Mouse (Mus musculus): ENCODE results near the gene Tmtc1.
A peak's percentile ranks its signal among the peaks of the same experiment; 100 is the strongest.

Gene Tmtc1

GRCm38 (mm10) chr6:148443726-148444701 is at the start of gene Tmtc1:
TSS of gene Tmtc1 (minus strand) at chr6:148444389.
- peak; percentile 70 for DNase-seq

GRCm38 (mm10) chr6:148491849-148492248 is 47.7 kb upstream of the Tmtc1 start:
- no peak for DNase-seq

- no peak for DNase-seq
These were observed 42.6 kb upstream of the Tmtc1 start for GRCm38 (mm10) chr6:148486756-148487155.

GRCm38 (mm10) chr6:148481894-148482293 is 37.7 kb upstream of the Tmtc1 start:
- DNase-seq: no peak

GRCm38 (mm10) chr6:148479671-148480237 is 35.6 kb upstream of the Tmtc1 start:
- DNase-seq: no peak

GRCm38 (mm10) chr6:148478350-148478749 is 34.2 kb upstream of the Tmtc1 start:
- DNase-seq: no peak

- DNase-seq: no peak
These were observed 28.1 kb upstream of the Tmtc1 start for GRCm38 (mm10) chr6:148472289-148472688.

- peak; percentile 2 for DNase-seq
These were observed 23.8 kb upstream of the Tmtc1 start for GRCm38 (mm10) chr6:148467924-148468389.

GRCm38 (mm10) chr6:148467170-148467921 is 23.2 kb upstream of the Tmtc1 start:
- peak; percentile 5 for DNase-seq

- DNase-seq: no peak
These were observed 15.4 kb upstream of the Tmtc1 start for GRCm38 (mm10) chr6:148459636-148460035.

- no peak for DNase-seq
These were observed 11.3 kb upstream of the Tmtc1 start for GRCm38 (mm10) chr6:148455470-148455869.

GRCm38 (mm10) chr6:148454740-148455139 is 10.6 kb upstream of the Tmtc1 start:
- DNase-seq: no peak

- no peak for DNase-seq
These were observed 4.0 kb upstream of the Tmtc1 start for GRCm38 (mm10) chr6:148448151-148448550.

GRCm38 (mm10) chr6:148446113-148446512 is 1.9 kb upstream of the Tmtc1 start:
- no peak for DNase-seq

- no peak for DNase-seq
These were observed 607 bp upstream of the Tmtc1 start for GRCm38 (mm10) chr6:148444796-148445195.

- DNase-seq: no peak
These were observed 881 bp downstream of the Tmtc1 start for GRCm38 (mm10) chr6:148443291-148443725.

- DNase-seq: no peak
These were observed 1.4 kb downstream of the Tmtc1 start for GRCm38 (mm10) chr6:148442671-148443290.

GRCm38 (mm10) chr6:148441871-148442270 is 2.3 kb downstream of the Tmtc1 start:
- peak; percentile 20 for DNase-seq

- DNase-seq: no peak
These were observed 5.1 kb downstream of the Tmtc1 start for GRCm38 (mm10) chr6:148439101-148439500.

- DNase-seq: no peak
These were observed 6.6 kb downstream of the Tmtc1 start for GRCm38 (mm10) chr6:148437565-148437964.

- DNase-seq: no peak
These were observed 7.7 kb downstream of the Tmtc1 start for GRCm38 (mm10) chr6:148436441-148437001.

GRCm38 (mm10) chr6:148421577-148421976 is 22.6 kb downstream of the Tmtc1 start:
- DNase-seq: no peak

Data from kidney, adult 11 months (tissue).